Mouse (Mus musculus) E14TG2a.4 (cell line): ENCODE measurements around the gene Psmb4.

ENCODE experiments used
- CTCF ChIP-seq: conservative IDR thresholded peaks from 2 replicates; pipeline ENCODE4 v1.5.1; 2014; ENCODE audit warnings: low read length
- POU5F1 ChIP-seq: IDR thresholded peaks from 2 replicates; pipeline ENCODE4 v1.6.1; 2014; ENCODE audit warnings: low read length, borderline replicate concordance

- no peak for TF ChIP-seq CTCF
- TF ChIP-seq POU5F1, result no peak
Observed at GRCm38 (mm10) chr3:94924688-94925087, 37.9 kb upstream of the Psmb4 start.
